Mouse (Mus musculus) myocyte (in vitro differentiated cells): ENCODE data around the gene Prpf40a. TPM values are rescaled to one million over a fixed set of nuclear protein-coding genes. Genes with fewer than 3 reads are reported as not detected.

Experiments
- H3K27me3 ChIP-seq: one replicate; pipeline ENCODE4 v1.6.1; 2011; ENCODE audit not compliant: control insufficient read depth, insufficient read depth, insufficient read length
- H3K36me3 ChIP-seq: one replicate; pipeline ENCODE4 v1.6.1; 2011; ENCODE audit not compliant: control insufficient read depth, insufficient read depth
- H3K4me2 ChIP-seq: one replicate; pipeline ENCODE4 v1.6.1; 2011; ENCODE audit warnings: low read depth, control low read depth
- H3K4me3 ChIP-seq: one replicate; pipeline ENCODE4 v1.5.1; 2011; ENCODE audit warnings: mild to moderate bottlenecking, control low read depth, moderate library complexity
- H3K79me2 ChIP-seq: one replicate; pipeline ENCODE4 v1.6.1; 2011; ENCODE audit not compliant: control insufficient read depth, insufficient read depth
- H3ac ChIP-seq: one replicate; pipeline ENCODE4 v1.6.1; 2011; ENCODE audit not compliant: control insufficient read depth, insufficient read length
- CEBPB ChIP-seq: IDR thresholded peaks from 2 replicates; pipeline ENCODE4 v1.6.1; 2011; ENCODE audit warnings: mild to moderate bottlenecking, moderate library complexity; ENCODE audit not compliant: poor library complexity, insufficient read depth, severe bottlenecking
- E2F4 ChIP-seq: IDR thresholded peaks from one replicate; pipeline ENCODE4 v1.6.1; 2011; ENCODE audit warnings: mild to moderate bottlenecking, control low read depth, moderate library complexity; ENCODE audit not compliant: insufficient read depth
- MAX ChIP-seq: IDR thresholded peaks from one replicate; pipeline ENCODE4 v1.6.1; 2011; ENCODE audit warnings: low read depth, mild to moderate bottlenecking, control low read depth
- MYOD1 ChIP-seq, 3 experiments: IDR thresholded peaks; one replicate each; pipeline ENCODE4 v1.6.1; 2011; ENCODE audit warnings: control low read depth in 2 of 3, low read depth in 2 of 3, mild to moderate bottlenecking in 2 of 3, moderate library complexity in 1 of 3; ENCODE audit not compliant: insufficient read length in 2 of 3, control insufficient read depth in 1 of 3
- MYOG ChIP-seq, 3 experiments: IDR thresholded peaks; one replicate each; pipeline ENCODE4 v1.6.1; 2011; ENCODE audit warnings: control low read depth in 2 of 3, low read depth in 2 of 3, mild to moderate bottlenecking in 2 of 3; ENCODE audit not compliant: insufficient read length in 2 of 3, control insufficient read depth in 1 of 3, insufficient read depth in 1 of 3
- POLR2A ChIP-seq: IDR thresholded peaks from one replicate; pipeline ENCODE4 v1.6.1; 2011; ENCODE audit warnings: low read depth, mild to moderate bottlenecking, control low read depth, moderate library complexity; ENCODE audit not compliant: insufficient read length
- POLR2AphosphoS2 ChIP-seq: IDR thresholded peaks from one replicate; pipeline ENCODE4 v1.6.1; 2011; ENCODE audit warnings: low read depth, control low read depth; ENCODE audit not compliant: insufficient read length
- REST ChIP-seq: IDR thresholded peaks from one replicate; pipeline ENCODE4 v1.6.1; 2011; ENCODE audit warnings: mild to moderate bottlenecking, control low read depth, moderate library complexity; ENCODE audit not compliant: insufficient read depth, insufficient read length
- SRF ChIP-seq: IDR thresholded peaks from one replicate; pipeline ENCODE4 v1.6.1; 2011; ENCODE audit warnings: low read depth; ENCODE audit not compliant: control insufficient read depth, insufficient read length
- TCF12 ChIP-seq: IDR thresholded peaks from one replicate; pipeline ENCODE4 v1.6.1; 2011; ENCODE audit warnings: mild to moderate bottlenecking, control low read depth; ENCODE audit not compliant: poor library complexity, insufficient read depth, severe bottlenecking
- TCF3 ChIP-seq: IDR thresholded peaks from one replicate; pipeline ENCODE4 v1.6.1; 2011; ENCODE audit warnings: low read depth, control low read depth; ENCODE audit not compliant: insufficient read length
- USF1 ChIP-seq: IDR thresholded peaks from one replicate; pipeline ENCODE4 v1.6.1; 2011; ENCODE audit warnings: low read depth, mild to moderate bottlenecking, control low read depth, moderate library complexity
- polyA plus RNA-seq: library from polyadenylated mRNA; unstranded; fragments of >200 nt; fragmentation: generic; extraction: Trizol; gene quantifications from one replicate; pipeline ENCODE4 v1.2.1, GENCODE M21; 2012; ENCODE audit warnings: missing spikeins

Prpf40a gene
- polyA plus RNA-seq, 1 experiment: 14.2 TPM

DNA sequence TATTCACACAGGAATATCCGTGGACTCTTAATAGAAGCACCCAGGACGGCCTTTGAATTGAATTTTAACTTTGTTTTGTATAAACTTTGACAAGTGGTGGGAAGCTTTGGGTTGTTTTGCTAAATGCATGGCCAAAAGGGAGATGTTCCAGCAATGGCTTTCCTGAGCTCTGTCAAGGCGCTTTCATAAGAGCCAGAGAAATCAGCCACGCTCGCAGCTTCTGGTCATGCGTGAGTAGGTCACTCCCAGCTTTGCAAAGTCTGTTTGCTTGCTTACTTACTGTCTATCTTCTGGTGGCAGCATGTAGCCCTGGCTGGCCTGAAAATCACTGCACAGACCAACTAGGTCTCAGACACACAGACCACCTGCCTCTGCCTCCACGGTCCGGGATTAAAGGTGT is 84.6 kb downstream of the Prpf40a start:
- Histone ChIP-seq H3K79me2 (no peaks in the 10 kb centered on the region), H3K4me2 (no peak overlapping the region), H3ac (no peak overlapping the region), H3K36me3 (peaks cover 14% of the 10 kb centered on the region), H3K27me3 (no peaks in the 10 kb centered on the region), H3K4me3 (no peak overlapping the region)
- TF ChIP-seq MYOD1 (IDR thresholded peaks at IDR 0.05; ENCODE audit: control insufficient read depth in 1 of 3, insufficient read length in 2 of 3, low read depth in 2 of 3) (no peak), CEBPB (no peak), MYOG (IDR thresholded peaks at IDR 0.05; ENCODE audit: control insufficient read depth in 1 of 3, insufficient read depth in 1 of 3, insufficient read length in 2 of 3, low read depth in 2 of 3) (no peak), E2F4 (no peak), SRF (no peak), REST (no peak), MAX (no peak), POLR2AphosphoS2 (no peak), TCF3 (no peak), TCF12 (no peak), POLR2A (no peak), USF1 (no peak)

DNA sequence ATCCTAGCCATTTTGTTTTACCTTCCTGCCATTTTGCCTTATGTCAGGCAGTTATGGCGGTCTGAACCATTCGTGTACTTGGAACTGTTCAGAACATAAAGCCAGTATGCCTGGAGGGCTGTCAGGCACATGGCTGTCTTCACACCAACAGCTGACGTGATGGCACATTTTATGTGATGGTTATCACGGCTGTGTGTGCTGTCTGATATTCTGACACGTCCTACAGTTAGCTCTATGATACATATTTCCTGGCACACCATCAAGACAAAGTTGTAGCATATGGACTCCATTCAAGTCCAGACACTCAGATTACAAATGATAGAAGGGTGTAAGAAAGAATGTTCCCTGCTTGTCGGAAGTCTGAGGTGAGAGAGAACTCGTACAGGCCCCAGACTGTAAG is 85.0 kb downstream of the Prpf40a start:
- H3K36me3 ChIP-seq: peaks cover 14% of the 10 kb centered on the region
- no peak overlapping the region for H3K4me2 ChIP-seq
- H3K27me3 ChIP-seq: no peaks in the 10 kb centered on the region
- H3K4me3 ChIP-seq: no peak overlapping the region
- no peaks in the 10 kb centered on the region for H3K79me2 ChIP-seq
- no peak overlapping the region for H3ac ChIP-seq
- no peak for TF ChIP-seq MAX
- no peak for TF ChIP-seq CEBPB
- TF ChIP-seq POLR2A: no peak
- no peak for TF ChIP-seq MYOD1 (IDR thresholded peaks at IDR 0.05; ENCODE audit: control insufficient read depth in 1 of 3, insufficient read length in 2 of 3, low read depth in 2 of 3)
- TF ChIP-seq MYOG (IDR thresholded peaks at IDR 0.05; ENCODE audit: control insufficient read depth in 1 of 3, insufficient read depth in 1 of 3, insufficient read length in 2 of 3, low read depth in 2 of 3): no peak
- TF ChIP-seq USF1: no peak
- no peak for TF ChIP-seq TCF3
- no peak for TF ChIP-seq E2F4
- no peak for TF ChIP-seq POLR2AphosphoS2
- no peak for TF ChIP-seq REST
- TF ChIP-seq SRF: no peak
- no peak for TF ChIP-seq TCF12

- Histone ChIP-seq H3K4me3 (no peak overlapping the region), H3K36me3 (peaks cover 14% of the 10 kb centered on the region), H3ac (no peak overlapping the region), H3K4me2 (no peak overlapping the region), H3K27me3 (no peaks in the 10 kb centered on the region), H3K79me2 (no peaks in the 10 kb centered on the region)
- TF ChIP-seq SRF: no peak
- no peak for TF ChIP-seq MYOD1 (IDR thresholded peaks at IDR 0.05; ENCODE audit: control insufficient read depth in 1 of 3, insufficient read length in 2 of 3, low read depth in 2 of 3)
- TF ChIP-seq CEBPB: no peak
- no peak for TF ChIP-seq MYOG (IDR thresholded peaks at IDR 0.05; ENCODE audit: control insufficient read depth in 1 of 3, insufficient read depth in 1 of 3, insufficient read length in 2 of 3, low read depth in 2 of 3)
- TF ChIP-seq POLR2A: no peak
- no peak for TF ChIP-seq TCF3
- no peak for TF ChIP-seq REST
- no peak for TF ChIP-seq USF1
- no peak for TF ChIP-seq TCF12
- no peak for TF ChIP-seq E2F4
- TF ChIP-seq POLR2AphosphoS2: no peak
Measured at GRCm38 (mm10) chr2:53105408-53105807, 85.7 kb downstream of the Prpf40a start.

DNA sequence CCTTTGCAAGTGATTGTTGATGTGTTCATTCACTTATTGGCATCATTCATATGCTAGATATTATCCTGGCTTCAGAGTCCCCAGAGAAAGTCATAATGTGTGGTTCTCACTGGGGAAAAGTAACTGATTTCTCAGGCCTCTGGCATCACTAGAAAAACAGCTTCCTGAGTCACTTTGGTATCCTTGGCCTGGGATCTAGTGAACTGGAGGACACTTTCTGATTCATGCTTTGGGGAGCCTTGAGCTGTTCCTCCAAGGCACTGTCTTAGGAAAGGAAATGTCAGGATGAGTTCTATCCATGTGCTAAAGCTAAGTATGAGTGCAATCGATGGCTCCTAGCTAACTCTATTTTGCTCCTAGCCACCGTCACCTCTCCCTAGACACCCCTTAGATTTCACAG is 88.2 kb downstream of the Prpf40a start:
- peaks cover 14% of the 10 kb centered on the region for H3K36me3 ChIP-seq

GRCm38 (mm10) chr2:53101885-53102740 is 89.0 kb downstream of the Prpf40a start:
- H3K36me3 ChIP-seq: peaks cover 14% of the 10 kb centered on the region
- TF ChIP-seq MYOD1 (IDR thresholded peaks at IDR 0.05; ENCODE audit: control insufficient read depth in 1 of 3, insufficient read length in 2 of 3, low read depth in 2 of 3): no peak
- no peak for TF ChIP-seq MAX
- no peak for TF ChIP-seq POLR2A

More for the DNA sequence above, 88.2 kb downstream of the Prpf40a start:
- H3K79me2 ChIP-seq: no peaks in the 10 kb centered on the region
- no peaks in the 10 kb centered on the region for H3K27me3 ChIP-seq
- H3K4me2 ChIP-seq: no peak overlapping the region
- H3K4me3 ChIP-seq: no peak overlapping the region
- no peak overlapping the region for H3ac ChIP-seq
- TF ChIP-seq MYOD1 (IDR thresholded peaks at IDR 0.05; ENCODE audit: control insufficient read depth in 1 of 3, insufficient read length in 2 of 3, low read depth in 2 of 3) (no peak), REST (no peak), TCF3 (no peak), POLR2A (no peak)

More at GRCm38 (mm10) chr2:53101885-53102740, 89.0 kb downstream of the Prpf40a start:
- Histone ChIP-seq H3ac (no peak overlapping the region), H3K4me3 (no peak overlapping the region), H3K79me2 (no peaks in the 10 kb centered on the region), H3K4me2 (no peak overlapping the region), H3K27me3 (no peaks in the 10 kb centered on the region)
